ENCODE assay signal across 18 mouse cellular contexts in genomic region chr15:31632478-31632877, GRCm38 (mm10). TPM values are rescaled to one million over a fixed set of nuclear protein-coding genes. Genes with fewer than 3 reads are reported as not detected.
DNase-seq lines count a peak whose midpoint lies in the region; ATAC-seq lines count a peak whose summit lies in the region.
"Had no signal": no experiment of that assay in that cellular context is flagged by ENCODE, and none has a peak within 500 bp of the region (broad histone marks: within the 10 kb centered on the region; RNA-seq: fewer than 3 reads in every experiment).

No protein-coding gene starts in this region.

- peaks cover 21% of the 10 kb centered on the region; the same call in 1 of the 2 replicates for H3K4me1 ChIP-seq in kidney, embryonic 16.5 days (ENCODE audit: insufficient read depth, low read length)
- H3K4me1 ChIP-seq in kidney, embryonic 14.5 days (ENCODE audit: control insufficient read depth, insufficient read depth, low read length): 0 out of 2 replicates have a peak, but pooled peaks cover 7% of the 10 kb centered on the region
- peaks cover 17% of the 10 kb centered on the region for H3K4me1 ChIP-seq in neural tube, embryonic 13.5 days (replicated peaks)
- peaks cover 13% of the 10 kb centered on the region for H3K4me1 ChIP-seq in neural tube, embryonic 15.5 days

- H3K9ac ChIP-seq in kidney, embryonic 16.5 days (replicated peaks; ENCODE audit: low read length): no peak overlapping the region
- H3K9ac ChIP-seq in kidney, embryonic 14.5 days (ENCODE audit: low read depth, low read length): no peak overlapping the region
- no peak overlapping the region for H3K9ac ChIP-seq in neural tube, embryonic 13.5 days
- no peak overlapping the region for H3K9ac ChIP-seq in neural tube, embryonic 15.5 days (replicated peaks)
- H3K9ac ChIP-seq: forebrain, embryonic 13.5 days; forebrain, postnatal 0 days; heart, embryonic 15.5 days; hindbrain, embryonic 14.5 days had no signal

- peak; percentile 63 for DNase-seq in adrenal gland, adult 2 months
- no peak for DNase-seq in adrenal gland, postnatal 10 days
- DNase-seq in cerebellum, adult 8-10 months: no peak
- DNase-seq: cerebellum, adult 18-20 months; forebrain, postnatal 0 days; gastrocnemius, postnatal 14 days; heart, adult 2 months; heart, postnatal 14 days had no signal

- WGBS in kidney, embryonic 16.5 days: 58% methylated on average over 4 of the region's 4 CpGs
- 68% methylated on average over 4 of the region's 4 CpGs for WGBS in kidney, embryonic 14.5 days
- WGBS in neural tube, embryonic 13.5 days: 86% methylated on average over 4 of the region's 4 CpGs
- WGBS in neural tube, embryonic 15.5 days: 87% methylated on average over 4 of the region's 4 CpGs

- no peaks in the 10 kb centered on the region for H3K27me3 ChIP-seq in kidney, embryonic 16.5 days (ENCODE audit: insufficient read depth, low read length)
- no peaks in the 10 kb centered on the region for H3K27me3 ChIP-seq in kidney, embryonic 14.5 days (ENCODE audit: control insufficient read depth, insufficient read depth, low read length)
- no peaks in the 10 kb centered on the region for H3K27me3 ChIP-seq in neural tube, embryonic 13.5 days
- H3K27me3 ChIP-seq in neural tube, embryonic 15.5 days (replicated peaks): no peaks in the 10 kb centered on the region
- H3K27me3 ChIP-seq: forebrain, embryonic 13.5 days; heart, embryonic 15.5 days had no signal

- H3K36me3 ChIP-seq in kidney, embryonic 16.5 days (ENCODE audit: insufficient read depth, low read length): no peaks in the 10 kb centered on the region
- H3K36me3 ChIP-seq in kidney, embryonic 14.5 days (ENCODE audit: control insufficient read depth, insufficient read depth, low read length): no peaks in the 10 kb centered on the region
- H3K36me3 ChIP-seq in neural tube, embryonic 13.5 days: no peaks in the 10 kb centered on the region
- no peaks in the 10 kb centered on the region for H3K36me3 ChIP-seq in neural tube, embryonic 15.5 days
- H3K36me3 ChIP-seq: embryonic facial prominence, embryonic 10.5 days; heart, embryonic 15.5 days had no signal

- no peak overlapping the region for H3K4me2 ChIP-seq in kidney, embryonic 16.5 days (replicated peaks; ENCODE audit: low read depth, low read length)
- no peak overlapping the region for H3K4me2 ChIP-seq in kidney, embryonic 14.5 days (replicated peaks; ENCODE audit: low read depth, low read length)
- no peak overlapping the region for H3K4me2 ChIP-seq in neural tube, embryonic 13.5 days
- no peak overlapping the region for H3K4me2 ChIP-seq in neural tube, embryonic 15.5 days
- H3K4me2 ChIP-seq: forebrain, embryonic 13.5 days; heart, embryonic 11.5 days; heart, embryonic 15.5 days; hindbrain, embryonic 14.5 days had no signal

- ATAC-seq in kidney, embryonic 16.5 days (ENCODE audit: low FRiP score, low TSS enrichment): peak; percentile 58; the same call in 1 of the 2 replicates
- no peak for ATAC-seq in kidney, embryonic 14.5 days (ENCODE audit: low FRiP score, low TSS enrichment)
- ATAC-seq in neural tube, embryonic 13.5 days (ENCODE audit: low read depth): no peak
- no peak for ATAC-seq in neural tube, embryonic 15.5 days (ENCODE audit: low FRiP score)
- ATAC-seq: activated CD4-positive, CD25-positive, alpha-beta regulatory T cell, adult 4 months; forebrain, embryonic 13.5 days; forebrain, postnatal 0 days had no signal

- no peaks in the 10 kb centered on the region for H3K9me3 ChIP-seq in kidney, embryonic 16.5 days (ENCODE audit: low read length)
- peaks cover 4% of the 10 kb centered on the region for H3K9me3 ChIP-seq in kidney, embryonic 14.5 days (ENCODE audit: control insufficient read depth, low read length)
- 0 out of 2 replicates have a peak, but pooled peaks cover 5% of the 10 kb centered on the region for H3K9me3 ChIP-seq in neural tube, embryonic 13.5 days
- H3K9me3 ChIP-seq in neural tube, embryonic 15.5 days (replicated peaks): no peaks in the 10 kb centered on the region
- H3K9me3 ChIP-seq: heart, embryonic 15.5 days had no signal

- H3K27ac ChIP-seq in kidney, embryonic 16.5 days (ENCODE audit: low read length): no peak overlapping the region
- H3K27ac ChIP-seq in kidney, embryonic 14.5 days (ENCODE audit: low read depth, low read length): no peak overlapping the region
- 0 out of 2 replicates have a peak overlapping the region, but pooled peaks have one; percentile 57 for H3K27ac ChIP-seq in neural tube, embryonic 13.5 days (replicated peaks)
- H3K27ac ChIP-seq in neural tube, embryonic 15.5 days (replicated peaks): no peak overlapping the region
- H3K27ac ChIP-seq: embryonic facial prominence, embryonic 10.5 days; forebrain, embryonic 13.5 days; heart, adult 2 months; heart, embryonic 15.5 days; hindbrain, embryonic 14.5 days had no signal

- H3K4me3 ChIP-seq in kidney, embryonic 16.5 days (ENCODE audit: low read length): no peak overlapping the region
- H3K4me3 ChIP-seq in kidney, embryonic 14.5 days (ENCODE audit: low read length): no peak overlapping the region
- no peak overlapping the region for H3K4me3 ChIP-seq in neural tube, embryonic 13.5 days
- H3K4me3 ChIP-seq in neural tube, embryonic 15.5 days (replicated peaks): no peak overlapping the region
- H3K4me3 ChIP-seq: embryonic facial prominence, embryonic 10.5 days; forebrain, embryonic 13.5 days; heart, adult 2 months; heart, embryonic 15.5 days had no signal

RNA-seq across cellular contexts. Expression of gene Fam173b, which starts 30.8 kb away (rescaled TPM):
- 10 to 100 TPM; 19.1 to 24.9 TPM for total RNA-seq in adrenal gland, adult 2 months (2021)
- 4.2 and 6.2 TPM in 2 replicates for polyA plus RNA-seq in adrenal gland, adult 2 months (2012; rRNA removed)
- 10 to 100 TPM; 14.8 to 19.4 TPM for total RNA-seq in adrenal gland, postnatal 10 days (2021)
- 14.2 and 14.8 TPM in 2 replicates for polyA plus RNA-seq in kidney, embryonic 16.5 days (2015; fragmentation: Nextera tagmentation; extraction: Ambion mirVana)
- 12.3 and 13.1 TPM in 2 replicates for polyA plus RNA-seq in kidney, embryonic 14.5 days (2014; fragmentation: Nextera tagmentation; extraction: Ambion mirVana)
- 10.8 and 11.0 TPM in 2 replicates for polyA plus RNA-seq in neural tube, embryonic 13.5 days (2015; fragmentation: Nextera tagmentation; extraction: Ambion mirVana)
- polyA plus RNA-seq in neural tube, embryonic 15.5 days (2015; fragmentation: Nextera tagmentation; extraction: Ambion mirVana): 11.1 and 11.6 TPM in 2 replicates

RNA-seq across cellular contexts. Expression of gene Cct5, which starts 30.9 kb away (rescaled TPM):
- total RNA-seq in adrenal gland, adult 2 months (2021): 100 to 1,000 TPM; 318 to 321 TPM
- polyA plus RNA-seq in adrenal gland, adult 2 months (2012; rRNA removed): 41.6 and 49.5 TPM in 2 replicates
- total RNA-seq in adrenal gland, postnatal 10 days (2021): 100 to 1,000 TPM; 272 to 290 TPM
- polyA plus RNA-seq in kidney, embryonic 16.5 days (2015; fragmentation: Nextera tagmentation; extraction: Ambion mirVana): 556 and 574 TPM in 2 replicates
- 639 and 654 TPM in 2 replicates for polyA plus RNA-seq in kidney, embryonic 14.5 days (2014; fragmentation: Nextera tagmentation; extraction: Ambion mirVana)
- 542 and 545 TPM in 2 replicates for polyA plus RNA-seq in neural tube, embryonic 13.5 days (2015; fragmentation: Nextera tagmentation; extraction: Ambion mirVana)
- 473 and 502 TPM in 2 replicates for polyA plus RNA-seq in neural tube, embryonic 15.5 days (2015; fragmentation: Nextera tagmentation; extraction: Ambion mirVana)
